ENCODE assay signal across 9 mouse cellular contexts in genomic region chr11:101687351-101688301, GRCm38 (mm10). TPM values are rescaled to one million over a fixed set of nuclear protein-coding genes. Genes with fewer than 3 reads are reported as not detected.
A peak's percentile ranks its signal among the peaks of the same experiment; 100 is the strongest.
DNase-seq lines count a peak whose midpoint lies in the region; ATAC-seq and TF ChIP-seq lines count a peak whose summit lies in the region.
"Had no signal": no experiment of that assay in that cellular context is flagged by ENCODE, and none has a peak within 500 bp of the region (broad histone marks: within the 10 kb centered on the region; RNA-seq: fewer than 3 reads in every experiment).

No protein-coding gene starts in this region.

- peak; percentile 36; the same call in 1 of the 2 replicates for ATAC-seq in kidney, embryonic 15.5 days (replicated peaks; ENCODE audit: low FRiP score)
- no peak for ATAC-seq in embryonic facial prominence, embryonic 13.5 days (ENCODE audit: insufficient number of reproducible peaks, insufficient read depth, low FRiP score, low TSS enrichment, low read depth)

- no peaks in the 10 kb centered on the region for H3K9me3 ChIP-seq in kidney, embryonic 15.5 days (replicated peaks)
- H3K9me3 ChIP-seq in embryonic facial prominence, embryonic 13.5 days = no peaks in the 10 kb centered on the region
- H3K9me3 ChIP-seq: G1E had no signal

- H3K4me1 ChIP-seq in kidney, embryonic 15.5 days = peaks cover 18% of the 10 kb centered on the region
- H3K4me1 ChIP-seq in embryonic facial prominence, embryonic 13.5 days = peaks cover 31% of the 10 kb centered on the region
- H3K4me1 ChIP-seq in thymus, adult 2 months (replicated peaks; ENCODE audit: control insufficient read depth, insufficient read depth, low read length) = no peaks in the 10 kb centered on the region

- DNase-seq in kidney, adult 9 months = no peak
- DNase-seq in heart, adult 9 months (ENCODE audit: low spot score in 2 of 2) = peak; percentile 76 to 78
- DNase-seq in kidney, postnatal 36 days = peak; percentile 45 to 59
- peak; percentile 80 for DNase-seq in lung, postnatal 10 days
- DNase-seq in telencephalon, adult 2 months (ENCODE audit: low read depth, low spot score) = peak; percentile 98
- DNase-seq in thymus, adult 2 months = no peak

- TF ChIP-seq POLR2A in thymus, adult 2 months (IDR thresholded peaks at IDR 0.05; ENCODE audit: control insufficient read depth, extremely low read depth, insufficient read depth, low read length, poor library complexity) = no peak

- peak overlapping the region; percentile 58 for H3K27ac ChIP-seq in kidney, embryonic 15.5 days
- H3K27ac ChIP-seq in embryonic facial prominence, embryonic 13.5 days = peak overlapping the region; percentile 74
- H3K27ac ChIP-seq in thymus, adult 2 months (ENCODE audit: control insufficient read depth, insufficient read depth, low read length) = no peak overlapping the region

- no peak overlapping the region for H3K9ac ChIP-seq in kidney, embryonic 15.5 days
- peak overlapping the region; percentile 49; the same call in 1 of the 2 replicates for H3K9ac ChIP-seq in embryonic facial prominence, embryonic 13.5 days

- no peak for TF ChIP-seq CTCF in thymus, adult 2 months (IDR thresholded peaks at IDR 0.05; ENCODE audit: borderline replicate concordance, control insufficient read depth, extremely low read depth, insufficient read depth, low read length, poor library complexity)

- H3K4me3 ChIP-seq in kidney, embryonic 15.5 days (replicated peaks) = no peak overlapping the region
- H3K4me3 ChIP-seq in embryonic facial prominence, embryonic 13.5 days = no peak overlapping the region
- no peak overlapping the region for H3K4me3 ChIP-seq in thymus, adult 2 months (ENCODE audit: control insufficient read depth, insufficient read depth, low read length)

- WGBS in kidney, embryonic 15.5 days = 45% methylated on average over 13 of the region's 13 CpGs
- WGBS in embryonic facial prominence, embryonic 13.5 days = 57% methylated on average over 13 of the region's 13 CpGs
- WGBS in thymus, adult 2 months = 87% methylated on average over 13 of the region's 13 CpGs

- H3K36me3 ChIP-seq in kidney, embryonic 15.5 days = no peaks in the 10 kb centered on the region
- no peaks in the 10 kb centered on the region for H3K36me3 ChIP-seq in embryonic facial prominence, embryonic 13.5 days
- no peaks in the 10 kb centered on the region for H3K36me3 ChIP-seq in thymus, adult 2 months (ENCODE audit: control insufficient read depth, insufficient read depth, low read length)
- H3K36me3 ChIP-seq: G1E had no signal

- H3K4me2 ChIP-seq in kidney, embryonic 15.5 days = peak overlapping the region; percentile 14; the same call in 1 of the 2 replicates
- H3K4me2 ChIP-seq in embryonic facial prominence, embryonic 13.5 days = peak overlapping the region; percentile 24

- H3K27me3 ChIP-seq in kidney, embryonic 15.5 days = no peaks in the 10 kb centered on the region
- H3K27me3 ChIP-seq in embryonic facial prominence, embryonic 13.5 days = no peaks in the 10 kb centered on the region
- no peaks in the 10 kb centered on the region for H3K27me3 ChIP-seq in thymus, adult 2 months (ENCODE audit: control insufficient read depth, insufficient read depth, low read length)

RNA-seq across cellular contexts. Expression of gene Arl4d, which starts 22.3 kb away (rescaled TPM):
- polyA plus RNA-seq in kidney, embryonic 15.5 days (2015; fragmentation: Nextera tagmentation; extraction: Ambion mirVana) = 3.9 and 4.1 TPM in 2 replicates
- 3.3 and 3.4 TPM in 2 replicates for polyA plus RNA-seq in embryonic facial prominence, embryonic 13.5 days (2015; fragmentation: Nextera tagmentation; extraction: Ambion mirVana)
- polyA plus RNA-seq in thymus, adult 2 months (2012; rRNA removed) = 4.1 and 5.0 TPM in 2 replicates

RNA-seq across cellular contexts. Expression of gene Dhx8, which starts 45.1 kb away (rescaled TPM):
- 32.3 and 36.1 TPM in 2 replicates for polyA plus RNA-seq in kidney, embryonic 15.5 days (2015; fragmentation: Nextera tagmentation; extraction: Ambion mirVana)
- 45.0 and 49.0 TPM in 2 replicates for polyA plus RNA-seq in embryonic facial prominence, embryonic 13.5 days (2015; fragmentation: Nextera tagmentation; extraction: Ambion mirVana)
- 30.5 and 33.1 TPM in 2 replicates for polyA plus RNA-seq in thymus, adult 2 months (2012; rRNA removed)

Comparison
In these comparisons a context has a peak if more than half of its experiments do, and no peak if none do; other contexts are left out.
1. DNase-seq: peak in heart, adult 9 months (2 of 2), kidney, postnatal 36 days (2 of 2), lung, postnatal 10 days (single experiment) and telencephalon, adult 2 months (single experiment); none in kidney, adult 9 months (single experiment) and thymus, adult 2 months (single experiment).